Mouse (Mus musculus) CH12.LX (cell line): ENCODE measurements around the gene Zbed4.

Experiments
- CTCF ChIP-seq, 2 experiments: IDR thresholded peaks in 1 of 2; conservative IDR thresholded peaks in 1 of 2; 2 replicates each; pipeline ENCODE4 v1.5.1; 2011 to 2012; ENCODE audit warnings: low read depth in 2 of 2, low read length in 2 of 2, improper control_type of control experiment in 1 of 2, inconsistent platforms in 1 of 2, mild to moderate bottlenecking in 1 of 2, moderate library complexity in 1 of 2
- ELF1 ChIP-seq: IDR thresholded peaks from 2 replicates; pipeline ENCODE4 v1.6.1; 2014; ENCODE audit warnings: low read depth, mild to moderate bottlenecking, inconsistent platforms, low read length, improper control_type of control experiment
- EP300 ChIP-seq: IDR thresholded peaks from 2 replicates; pipeline ENCODE4 v1.6.1; 2011; ENCODE audit warnings: low read length, improper control_type of control experiment
- POLR2A ChIP-seq: IDR thresholded peaks from 2 replicates; pipeline ENCODE4 v1.6.1; 2011; ENCODE audit warnings: low read depth, mild to moderate bottlenecking, improper control_type of control experiment, low read length

GRCm38 (mm10) chr15:88736166-88736565 is 15.3 kb upstream of the Zbed4 start:
- TF ChIP-seq POLR2A (no peak), CTCF (conservative IDR thresholded peaks at IDR 0.05 in 1 of 2, IDR thresholded peaks at IDR 0.05 in 1 of 2; ENCODE audit: low read depth in 2 of 2, low read length in 2 of 2) (no peak), EP300 (no peak), ELF1 (no peak)
